Mouse (Mus musculus) forebrain, postnatal 0 days (tissue): ENCODE data around the gene Zfp639. TPM values are rescaled to one million over a fixed set of nuclear protein-coding genes. Genes with fewer than 3 reads are reported as not detected.

ENCODE experiments used
- ATAC-seq: fragments of 200-750 bp; cut with Nextera tagmentation; 2 replicates; pipeline ENCODE4 v1.8.0; 2017; ENCODE audit warnings: mild to moderate bottlenecking, moderate library complexity
- DNase-seq: peaks from one replicate; pipeline ENCODE4 v3.0.0-alpha.2; 2015
- H3K27ac ChIP-seq: fragments of 300-500 bp; sonication (generic); 2 replicates; pipeline ENCODE4 v1.5.1; 2014; ENCODE audit warnings: low read depth, mild to moderate bottlenecking, antibody characterized with exemption, low read length, moderate library complexity, mixed read lengths
- H3K27me3 ChIP-seq: fragments of 300-500 bp; sonication (generic); 2 replicates; pipeline ENCODE4 v1.6.1; 2014; ENCODE audit warnings: mild to moderate bottlenecking, low read length, mixed read lengths; ENCODE audit not compliant: insufficient read depth
- H3K36me3 ChIP-seq: fragments of 300-500 bp; sonication (generic); 2 replicates; pipeline ENCODE4 v1.6.1; 2014; ENCODE audit warnings: mild to moderate bottlenecking, moderate library complexity; ENCODE audit not compliant: insufficient read depth
- H3K4me1 ChIP-seq: fragments of 300-500 bp; sonication (generic); 2 replicates; pipeline ENCODE4 v1.6.1; 2014; ENCODE audit warnings: antibody characterized with exemption; ENCODE audit not compliant: insufficient read depth
- H3K4me2 ChIP-seq: fragments of 300-500 bp; sonication (generic); 2 replicates; pipeline ENCODE4 v1.6.1; 2014; ENCODE audit warnings: low read depth, mild to moderate bottlenecking, moderate library complexity
- H3K4me3 ChIP-seq: fragments of 300-500 bp; sonication (generic); 2 replicates; pipeline ENCODE4 v1.5.1; 2014; ENCODE audit warnings: low read depth, low read length, mixed read lengths
- H3K9ac ChIP-seq: fragments of 300-500 bp; sonication (generic); 2 replicates; pipeline ENCODE4 v1.6.1; 2014; ENCODE audit warnings: mild to moderate bottlenecking
- H3K9me3 ChIP-seq: fragments of 300-500 bp; sonication (generic); 2 replicates; pipeline ENCODE4 v1.6.1; 2016; ENCODE audit warnings: low read length
- CTCF ChIP-seq: sonication (generic); IDR thresholded peaks from 2 replicates; pipeline ENCODE4 v1.5.1; 2016; ENCODE audit warnings: antibody characterized with exemption, control low read depth, low read depth
- WGBS: fragments of 180-500 bp; shearing (Covaris S2); extraction: QIAGEN DNeasy Blood & Tissue Kit; methylation state at CpG from one replicate; pipeline ENCODE4 v1.1.7; 2014; 5-methylcytosine and 5-hydroxymethylcytosine counted together
- polyA plus RNA-seq: library from polyadenylated mRNA; unstranded; fragments of >200 nt; fragmentation: Nextera tagmentation; extraction: Ambion mirVana; gene quantifications from 2 replicates; pipeline ENCODE4 v1.2.1, GENCODE M21; 2015
- total RNA-seq: library from RNA; depleted of rRNA; stranded (reverse); fragments of >200 nt; gene quantifications from 2 replicates; pipeline ENCODE4 v1.2.3, GENCODE M21; 2014

The Zfp639 gene
- total and polyA plus RNA-seq, 2 experiments from 2014 or later: 42.2 to 80.8 TPM

DNA sequence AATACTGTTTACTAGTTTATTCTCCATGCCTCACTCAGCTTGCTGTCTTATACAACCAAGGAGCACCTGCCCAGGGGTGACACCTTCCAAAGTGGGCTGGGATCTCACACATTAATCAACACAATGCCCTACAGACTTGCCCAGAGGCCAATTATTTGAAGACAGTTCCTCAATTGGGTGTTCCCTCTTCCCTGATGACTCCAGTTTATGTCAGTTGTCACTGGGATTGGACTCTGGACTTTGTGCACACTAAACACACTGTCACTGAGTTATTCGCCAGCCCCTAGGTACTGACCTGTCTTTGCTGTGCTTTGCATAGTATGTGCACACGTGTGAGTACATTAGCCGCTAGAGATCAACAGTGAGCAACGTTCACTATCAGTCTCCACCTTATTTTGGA lies 17.1 kb downstream of the Zfp639 start:
- Histone ChIP-seq H3K9me3 (no peaks in the 10 kb centered on the region), H3K27ac (no peak overlapping the region), H3K36me3 (peaks cover 14% of the 10 kb centered on the region), H3K27me3 (no peaks in the 10 kb centered on the region), H3K4me3 (no peak overlapping the region), H3K4me2 (no peak overlapping the region), H3K4me1 (no peaks in the 10 kb centered on the region), H3K9ac (no peak overlapping the region)
- ATAC-seq: no peak
- no peak for TF ChIP-seq CTCF
- no peak for DNase-seq
- 94% methylated on average over 4 of the region's 4 CpGs for WGBS

DNA sequence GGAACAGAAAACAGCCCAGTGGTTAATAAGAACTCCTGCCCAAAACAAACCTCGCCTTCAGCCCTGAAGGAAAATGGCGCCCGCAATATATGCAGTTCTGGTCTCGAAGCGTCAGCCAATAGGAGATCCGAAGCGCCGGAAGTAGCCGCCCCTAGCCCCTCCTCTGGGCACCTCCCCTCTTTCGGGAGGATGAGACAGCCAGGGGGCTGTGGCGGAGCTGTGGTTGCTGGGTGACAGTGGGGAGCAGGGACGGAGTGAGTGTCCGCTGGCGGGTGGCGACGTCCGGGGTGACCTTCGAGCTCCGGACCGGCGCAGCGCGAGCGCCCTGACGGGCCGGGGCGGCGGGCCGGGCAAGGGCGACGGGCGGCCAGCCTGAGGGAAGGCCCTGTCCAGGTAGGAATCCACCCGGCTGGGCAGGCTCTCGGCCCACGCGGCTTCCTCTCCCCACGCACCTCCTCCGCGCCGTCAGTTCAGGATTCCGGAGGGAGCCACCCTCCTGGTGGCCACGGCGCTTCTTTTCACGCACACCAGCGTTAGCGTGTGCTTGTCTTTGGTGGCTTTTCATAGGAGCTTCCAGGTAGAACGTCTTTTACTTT lies 19.3 kb downstream of the Zfp639 start, which contains the start of gene Mfn1:
Gene Mfn1, plus strand, starts transcription at position 163 of the 596 bp plus-strand sequence.
- Histone ChIP-seq H3K4me1 (no peaks in the 10 kb centered on the region), H3K9ac (peak within 1 kb of the TSS; percentile 76), H3K9me3 (no peaks in the 10 kb centered on the region), H3K36me3 (peaks cover 7% of the 10 kb centered on the region), H3K27me3 (no peaks in the 10 kb centered on the region), H3K27ac (peak within 1 kb of the TSS; percentile 70; the same call in 1 of the 2 replicates), H3K4me3 (peak within 1 kb of the TSS; percentile 82), H3K4me2 (peak within 1 kb of the TSS; percentile 55)
- ATAC-seq: peak; percentile 100
- WGBS: 1% methylated on average over 47 of the region's 47 CpGs
- peak; percentile 94 for DNase-seq
- TF ChIP-seq CTCF: peak; percentile 15; the same call in 1 of the 2 replicates

DNA sequence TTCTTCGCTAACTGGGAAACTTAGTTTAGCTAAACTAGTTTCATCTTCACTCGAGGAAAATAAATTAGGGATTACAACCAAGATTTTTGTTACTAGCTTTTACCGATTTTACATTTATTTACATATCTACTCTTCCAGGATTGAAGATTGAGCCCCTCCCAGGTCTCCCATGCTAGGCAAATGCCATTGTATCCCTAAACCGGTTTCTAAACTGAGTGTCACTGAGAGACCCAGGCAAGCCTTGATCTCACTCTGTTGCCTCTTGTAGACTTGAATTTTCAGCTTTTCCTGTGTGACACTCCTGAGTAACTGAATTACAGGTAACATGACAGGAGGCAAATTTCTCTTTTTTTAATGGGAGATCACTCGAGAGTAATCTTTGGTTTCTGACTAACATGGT lies 20.0 kb downstream of the Zfp639 start:
- no peak for TF ChIP-seq CTCF
- no peak overlapping the region for H3K27ac ChIP-seq
- WGBS: 14% methylated on average over 5 of the region's 5 CpGs
- H3K4me3 ChIP-seq: peak overlapping the region; percentile 82
- H3K4me2 ChIP-seq: peak overlapping the region; percentile 55
- no peaks in the 10 kb centered on the region for H3K4me1 ChIP-seq
- DNase-seq: no peak
- no peaks in the 10 kb centered on the region for H3K9me3 ChIP-seq
- H3K9ac ChIP-seq: peak overlapping the region; percentile 76
- H3K36me3 ChIP-seq: peaks cover 12% of the 10 kb centered on the region
- no peak for ATAC-seq
- H3K27me3 ChIP-seq: no peaks in the 10 kb centered on the region

DNA sequence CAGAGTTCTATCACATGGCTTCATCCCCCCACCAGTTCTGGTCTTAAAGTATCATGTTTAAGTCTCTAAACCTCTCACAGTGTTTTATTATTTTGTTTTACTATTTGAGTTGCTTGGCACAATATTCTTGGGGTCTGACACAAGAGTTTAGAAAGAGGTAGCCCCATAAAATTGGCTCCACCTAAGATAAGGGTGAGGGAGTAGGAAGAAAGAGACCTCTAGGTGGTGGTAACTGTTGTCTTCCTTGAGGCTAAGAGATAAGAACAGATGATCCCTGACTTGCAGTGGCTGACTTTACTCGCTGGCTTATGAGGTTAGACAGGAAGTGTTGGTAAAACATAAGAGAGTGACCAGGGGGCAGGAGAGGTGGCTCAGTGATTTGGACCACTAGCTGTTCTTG lies 25.6 kb downstream of the Zfp639 start:
- no peak for TF ChIP-seq CTCF
- no peaks in the 10 kb centered on the region for H3K27me3 ChIP-seq
- no peaks in the 10 kb centered on the region for H3K4me1 ChIP-seq
- no peak for ATAC-seq
- WGBS: 84% methylated on average over 1 of the region's 1 CpGs
- H3K9ac ChIP-seq: no peak overlapping the region
- H3K36me3 ChIP-seq: peaks cover 36% of the 10 kb centered on the region
- no peak for DNase-seq
- H3K9me3 ChIP-seq: no peaks in the 10 kb centered on the region
- no peak overlapping the region for H3K27ac ChIP-seq
- no peak overlapping the region for H3K4me2 ChIP-seq
- H3K4me3 ChIP-seq: no peak overlapping the region

DNA sequence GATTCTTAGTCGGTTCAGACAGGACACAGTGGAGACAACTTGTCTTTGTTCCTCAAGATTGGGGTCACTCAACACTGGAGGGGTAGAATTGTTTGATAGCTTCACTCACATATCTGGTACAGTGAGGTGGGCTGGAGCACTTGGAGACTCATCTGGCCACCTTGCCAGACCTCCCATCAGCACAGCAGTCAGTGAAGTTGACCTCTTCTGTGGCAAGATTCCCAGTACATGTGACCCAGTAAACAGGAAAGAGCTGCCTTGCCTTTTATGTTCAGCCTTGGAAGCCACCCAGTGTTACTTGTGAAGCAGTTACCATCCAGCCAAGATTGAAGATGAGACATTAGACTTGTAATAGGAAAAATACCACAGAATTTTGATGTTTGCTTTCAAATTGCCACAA lies 27.5 kb downstream of the Zfp639 start:
- peak; percentile 68 for ATAC-seq
- peak; percentile 16 for DNase-seq
- no peak overlapping the region for H3K9ac ChIP-seq
- WGBS: 36% methylated on average over 1 of the region's 1 CpGs
- no peaks in the 10 kb centered on the region for H3K9me3 ChIP-seq
- TF ChIP-seq CTCF: no peak
- H3K27ac ChIP-seq: no peak overlapping the region
- H3K36me3 ChIP-seq: peaks cover 49% of the 10 kb centered on the region
- H3K4me1 ChIP-seq: no peaks in the 10 kb centered on the region
- H3K4me2 ChIP-seq: no peak overlapping the region
- no peaks in the 10 kb centered on the region for H3K27me3 ChIP-seq
- H3K4me3 ChIP-seq: no peak overlapping the region

DNA sequence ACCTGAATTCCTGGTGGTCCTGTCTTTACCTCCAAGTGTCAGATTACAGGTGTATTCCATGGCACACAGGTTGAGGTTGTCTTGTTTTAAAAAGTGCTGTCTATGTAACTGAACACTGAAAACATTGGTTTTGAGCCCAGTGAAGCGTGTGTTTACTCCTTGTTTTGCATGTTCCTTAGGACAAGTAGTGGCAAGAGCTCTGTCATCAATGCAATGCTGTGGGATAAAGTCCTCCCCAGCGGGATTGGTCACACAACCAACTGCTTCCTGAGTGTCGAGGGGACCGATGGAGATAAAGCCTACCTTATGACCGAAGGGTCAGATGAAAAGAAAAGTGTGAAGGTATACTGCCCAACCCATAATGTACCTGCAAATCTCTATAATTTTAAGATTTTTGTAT lies 28.0 kb downstream of the Zfp639 start:
- Histone ChIP-seq H3K4me1 (no peaks in the 10 kb centered on the region), H3K36me3 (peaks cover 54% of the 10 kb centered on the region), H3K4me2 (no peak overlapping the region), H3K9ac (no peak overlapping the region), H3K4me3 (no peak overlapping the region), H3K27ac (no peak overlapping the region), H3K27me3 (no peaks in the 10 kb centered on the region), H3K9me3 (no peaks in the 10 kb centered on the region)
- TF ChIP-seq CTCF: no peak
- WGBS: 96% methylated on average over 5 of the region's 5 CpGs
- DNase-seq (no peak), ATAC-seq (no peak)

DNA sequence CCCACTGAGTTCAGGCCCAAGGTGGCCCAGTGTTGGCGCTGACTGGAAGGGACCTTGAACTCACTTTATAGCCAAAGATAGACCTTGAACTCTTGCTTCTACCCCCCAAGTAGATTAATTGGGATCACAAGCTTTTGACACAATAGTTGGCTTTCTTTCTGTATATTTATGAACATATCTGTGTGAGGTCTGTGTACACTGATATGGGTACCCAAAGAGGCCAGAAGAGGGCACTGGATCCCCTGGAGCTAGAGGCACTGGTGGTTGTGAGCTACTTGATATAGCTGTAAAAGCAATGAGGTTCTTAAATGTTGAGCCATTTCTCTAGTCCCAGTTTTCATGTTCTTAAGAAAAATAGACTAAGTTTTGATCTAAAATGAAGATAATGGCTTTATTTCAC lies 43.0 kb downstream of the Zfp639 start:
- no peaks in the 10 kb centered on the region for H3K9me3 ChIP-seq
- no peaks in the 10 kb centered on the region for H3K27me3 ChIP-seq
- no peak overlapping the region for H3K4me3 ChIP-seq
- no peak overlapping the region for H3K9ac ChIP-seq
- DNase-seq: peak; percentile 28
- H3K4me1 ChIP-seq: no peaks in the 10 kb centered on the region
- no peak overlapping the region for H3K27ac ChIP-seq
- peaks cover 33% of the 10 kb centered on the region for H3K36me3 ChIP-seq
- 97% methylated on average over 1 of the region's 1 CpGs for WGBS
- TF ChIP-seq CTCF: peak; percentile 45
- peak; percentile 77 for ATAC-seq
- H3K4me2 ChIP-seq: no peak overlapping the region
